Mouse (Mus musculus) adrenal gland, adult 8-10 months (tissue): ENCODE measurements around the gene Pak3. TPM values are rescaled to one million over a fixed set of nuclear protein-coding genes. Genes with fewer than 3 reads are reported as not detected.
A peak's percentile ranks its signal among the peaks of the same experiment; 100 is the strongest.

Experiments used
- DNase-seq: peaks from one replicate; pipeline ENCODE4 v3.0.0; 2022
- microRNA-seq, 2 experiments: library from miRNA; unstranded; fragments of <30 nt; microRNA quantifications; one replicate each; pipeline ENCODE4 v1.2.0; 2022
- total RNA-seq, 4 experiments: library from RNA; stranded (reverse); gene quantifications; 2 replicates each; pipeline ENCODE4 v1.2.4; 2022

Pak3 gene
- total RNA-seq, 4 experiments from 2014 or later, result 15.5 to 46.4 (median 34.2) TPM

GRCm38 (mm10) chrX:143664221-143665150 is 146.1 kb downstream of the Pak3 start:
- peak; percentile 21 for DNase-seq

- no peak for DNase-seq
Observed at GRCm38 (mm10) chrX:143665771-143666170, 147.4 kb downstream of the Pak3 start.

DNA sequence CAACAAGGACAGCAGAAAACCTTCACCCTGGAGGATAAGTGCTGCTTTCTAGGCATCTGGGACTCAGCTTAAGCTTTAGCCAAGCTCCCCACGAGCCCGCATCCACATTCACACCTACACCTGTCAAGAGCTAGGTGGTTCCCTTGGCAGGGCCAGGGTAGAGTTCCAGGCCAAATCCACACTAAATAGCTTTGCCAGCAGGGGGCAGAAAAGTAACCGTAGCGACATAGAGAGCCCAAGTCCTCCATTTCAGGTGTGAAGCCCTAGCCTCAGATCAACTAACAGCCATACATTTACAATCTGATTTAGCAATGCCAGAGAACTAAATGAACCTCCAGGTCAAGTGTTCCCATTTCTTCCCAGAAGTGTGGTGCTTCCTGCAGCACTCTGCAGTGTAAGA is 148.6 kb downstream of the Pak3 start:
- DNase-seq, result no peak

DNA sequence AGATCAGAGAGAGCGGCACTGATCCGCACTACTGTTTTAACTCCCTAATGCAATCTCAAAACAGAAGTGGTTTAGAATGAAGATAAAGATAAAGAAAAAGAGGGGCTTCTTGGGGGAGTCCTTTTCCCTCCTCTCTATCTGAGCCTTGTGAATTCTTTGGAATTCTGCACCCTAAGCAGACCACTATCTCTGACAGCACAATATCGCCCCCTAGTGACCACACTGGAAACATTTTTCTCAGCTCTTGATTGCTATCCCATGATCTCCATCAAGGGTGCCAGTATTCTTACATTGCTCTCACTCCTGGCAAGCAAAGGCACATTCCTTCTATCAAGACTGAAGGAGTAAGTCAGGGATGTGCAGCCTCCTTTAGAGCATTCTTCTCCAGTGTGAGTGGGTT is 149.9 kb downstream of the Pak3 start:
- no peak for DNase-seq

DNA sequence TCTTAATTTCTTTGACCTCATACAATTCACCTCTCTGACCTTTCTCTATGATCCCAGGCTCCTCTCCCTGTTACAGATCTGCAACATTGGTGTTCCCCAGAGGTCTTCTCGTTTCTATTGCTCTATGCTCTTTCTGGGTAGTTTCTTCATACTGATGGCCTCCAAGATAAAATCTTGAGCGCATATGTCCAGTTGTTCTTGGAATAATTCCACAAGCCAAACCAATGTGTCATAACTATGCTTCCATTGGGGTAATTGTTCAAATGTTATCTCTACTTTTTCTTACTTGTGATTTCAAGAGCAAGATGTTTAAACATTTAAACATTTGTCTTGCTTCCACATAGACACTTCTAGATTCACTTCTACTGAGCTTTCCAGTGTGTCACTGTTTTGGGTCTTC is 160.2 kb downstream of the Pak3 start:
- no peak for DNase-seq

GRCm38 (mm10) chrX:143722250-143722649 is 203.9 kb downstream of the Pak3 start:
- DNase-seq, result no peak

DNA sequence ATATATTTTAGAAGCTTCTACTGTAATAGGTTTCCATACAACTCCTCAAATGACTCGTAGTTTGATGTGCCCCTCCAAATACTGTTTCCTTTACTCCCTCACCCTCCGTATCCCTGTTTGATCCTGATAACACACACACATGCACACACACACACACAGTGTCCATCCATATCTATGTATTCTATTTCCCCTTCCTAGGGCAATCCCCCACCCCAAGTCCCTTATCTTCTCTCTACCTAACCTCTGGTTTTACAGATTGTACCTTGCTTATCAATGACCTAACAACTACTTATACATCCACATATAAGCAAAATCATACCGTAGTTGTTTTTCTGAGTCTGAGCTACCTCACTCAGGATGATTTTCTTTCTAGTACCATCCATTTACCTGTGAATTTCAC is 207.0 kb downstream of the Pak3 start:
- DNase-seq, result no peak

DNA sequence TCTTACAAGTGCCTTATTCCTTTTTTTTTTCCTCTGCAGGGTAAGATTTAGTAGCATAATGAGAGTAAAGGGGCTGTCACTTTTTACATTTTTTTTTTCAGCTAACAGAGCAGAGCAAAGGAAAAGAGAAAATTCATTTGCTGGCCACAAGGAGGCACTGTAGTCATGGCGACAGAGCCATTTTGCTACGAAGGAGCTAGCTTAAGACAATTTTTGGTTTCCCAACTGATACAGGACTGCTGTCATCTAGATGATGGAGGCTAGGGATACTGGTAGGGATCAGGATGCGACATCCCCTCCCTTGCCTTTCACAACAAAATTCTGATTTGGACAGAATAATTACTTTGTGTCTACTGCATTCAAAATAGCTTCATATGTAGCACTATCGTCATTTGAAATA is 217.6 kb downstream of the Pak3 start:
- no peak for DNase-seq

- DNase-seq, result no peak
Observed at GRCm38 (mm10) chrX:143739171-143739570, 220.8 kb downstream of the Pak3 start.

DNA sequence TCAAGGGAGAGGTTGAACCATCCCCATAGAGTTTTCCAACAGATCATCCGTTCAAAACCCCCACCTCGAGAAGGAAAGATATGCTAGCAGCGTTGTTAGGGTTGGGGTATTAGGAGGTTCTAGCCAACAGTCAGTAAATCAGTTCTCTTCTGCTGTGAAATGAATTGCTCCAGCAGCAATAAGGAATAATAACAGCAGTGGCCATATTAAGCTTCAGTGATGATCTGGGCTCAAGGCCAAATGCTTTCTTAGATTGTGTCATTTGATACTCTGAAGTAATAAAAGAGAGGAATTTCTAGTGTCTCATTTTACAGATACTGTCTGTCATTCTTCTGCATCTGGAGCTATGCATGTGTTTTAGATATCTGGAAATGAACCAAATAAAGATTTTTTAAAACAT is 244.2 kb downstream of the Pak3 start:
- DNase-seq, result no peak

DNA sequence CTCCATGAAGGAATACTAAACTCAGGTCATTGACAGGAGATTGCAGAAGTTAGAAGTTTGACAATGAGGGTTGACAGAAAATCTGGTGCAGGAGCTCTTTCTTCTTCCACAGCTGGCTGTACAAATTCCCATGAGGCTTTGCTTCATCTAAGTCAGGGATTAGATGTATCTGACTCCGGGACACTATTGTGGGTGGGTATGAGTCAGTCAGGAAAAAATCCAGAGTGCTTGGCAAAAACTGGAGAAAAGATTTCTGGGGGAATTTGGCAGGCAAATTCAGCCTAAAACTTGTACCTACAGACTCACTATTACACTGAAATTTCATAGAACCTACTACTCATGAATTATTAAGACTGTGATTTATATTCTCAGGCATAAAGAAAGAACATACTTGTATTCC is 297.6 kb downstream of the Pak3 start:
- DNase-seq, result no peak

GRCm38 (mm10) chrX:143818961-143819360 is 300.6 kb downstream of the Pak3 start:
- no peak for DNase-seq

DNA sequence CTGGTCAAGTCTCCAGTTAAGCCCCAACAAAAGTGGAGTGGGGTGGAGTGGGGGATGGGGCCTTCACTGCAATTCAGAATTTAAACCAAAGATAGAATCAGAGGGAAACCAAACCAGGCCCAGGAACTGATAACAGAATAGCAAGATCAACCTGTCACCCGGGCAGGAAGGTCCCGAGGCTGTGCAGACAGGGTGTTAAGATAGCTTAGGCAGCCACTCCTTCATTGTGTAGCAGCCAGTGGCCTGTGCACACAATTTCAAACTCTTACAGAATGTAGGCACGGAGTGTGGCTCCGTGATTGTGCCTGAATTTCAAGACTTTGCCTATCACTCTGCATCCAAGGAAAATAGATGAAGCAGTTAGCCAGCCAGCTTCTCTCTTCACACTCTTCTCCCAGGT is 308.1 kb downstream of the Pak3 start:
- no peak for DNase-seq

GRCm38 (mm10) chrX:143827212-143827611 is 308.8 kb downstream of the Pak3 start, which contains the start of gene Capn6:
Gene Capn6 (minus strand): TSS chrX:143827414.
- no peak for DNase-seq

GRCm38 (mm10) chrX:143846637-143847036 is 328.2 kb downstream of the Pak3 start:
- no peak for DNase-seq

Small RNA genes lying within 50 kb of the gene (microRNA-seq; reads per million reads assigned to microRNA genes)
- 0 reads per million in 2 experiments for gene Gm47298

Other genes starting within 250 kb of the Pak3 start
- 1 to 10 TPM; 1.8 to 4.6 (median 2.8) TPM for gene Chrdl1, start 124.3 kb upstream of the Pak3 start, total RNA-seq